Mouse (Mus musculus): ENCODE measurements at regions not wholly inside any gene's neighbourhood (a gene's known extent, or its start where the extent isn't known, plus 50 kb on each side); places are given as distances from the start of the nearest gene placed in this dataset.

DNA sequence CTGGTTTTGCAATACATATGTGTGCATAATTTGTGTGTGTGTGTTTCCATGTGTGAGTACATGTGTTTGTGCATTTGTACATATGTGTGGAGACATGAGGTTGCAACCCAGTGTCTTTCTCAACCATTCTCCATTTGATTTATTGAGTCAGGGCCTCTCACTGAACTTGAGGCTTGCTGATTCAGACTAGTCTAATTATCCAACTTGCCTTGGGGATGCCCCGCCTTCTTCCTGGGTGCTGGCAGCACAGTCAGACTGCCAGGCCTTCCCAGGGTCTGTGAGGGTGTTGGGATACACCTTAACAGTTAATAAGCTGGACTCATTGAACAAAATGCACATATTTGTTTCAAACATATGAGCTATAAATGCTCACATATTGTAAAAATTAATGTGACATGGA lies 56.1 kb upstream of the Pde7b start:
- no peaks in the 10 kb centered on the region for H3K9me3 ChIP-seq (ENCODE audit: low read length)
- no peak overlapping the region for H3K4me2 ChIP-seq (ENCODE audit: low read depth)
- no peak for TF ChIP-seq CTCF (IDR thresholded peaks at IDR 0.05; ENCODE audit: low read depth)
- no peaks in the 10 kb centered on the region for H3K4me1 ChIP-seq (ENCODE audit: insufficient read depth)
- DNase-seq = no peak
- no peak overlapping the region for H3K27ac ChIP-seq (ENCODE audit: low read depth, low read length)
- no peaks in the 10 kb centered on the region for H3K27me3 ChIP-seq (ENCODE audit: insufficient read depth, low read length)
- 85% methylated on average over 1 of the region's 1 CpGs for WGBS
- no peak for ATAC-seq
- H3K9ac ChIP-seq = no peak overlapping the region
- no peak overlapping the region for H3K4me3 ChIP-seq (ENCODE audit: low read depth, low read length)
- no peaks in the 10 kb centered on the region for H3K36me3 ChIP-seq (ENCODE audit: insufficient read depth)

DNA sequence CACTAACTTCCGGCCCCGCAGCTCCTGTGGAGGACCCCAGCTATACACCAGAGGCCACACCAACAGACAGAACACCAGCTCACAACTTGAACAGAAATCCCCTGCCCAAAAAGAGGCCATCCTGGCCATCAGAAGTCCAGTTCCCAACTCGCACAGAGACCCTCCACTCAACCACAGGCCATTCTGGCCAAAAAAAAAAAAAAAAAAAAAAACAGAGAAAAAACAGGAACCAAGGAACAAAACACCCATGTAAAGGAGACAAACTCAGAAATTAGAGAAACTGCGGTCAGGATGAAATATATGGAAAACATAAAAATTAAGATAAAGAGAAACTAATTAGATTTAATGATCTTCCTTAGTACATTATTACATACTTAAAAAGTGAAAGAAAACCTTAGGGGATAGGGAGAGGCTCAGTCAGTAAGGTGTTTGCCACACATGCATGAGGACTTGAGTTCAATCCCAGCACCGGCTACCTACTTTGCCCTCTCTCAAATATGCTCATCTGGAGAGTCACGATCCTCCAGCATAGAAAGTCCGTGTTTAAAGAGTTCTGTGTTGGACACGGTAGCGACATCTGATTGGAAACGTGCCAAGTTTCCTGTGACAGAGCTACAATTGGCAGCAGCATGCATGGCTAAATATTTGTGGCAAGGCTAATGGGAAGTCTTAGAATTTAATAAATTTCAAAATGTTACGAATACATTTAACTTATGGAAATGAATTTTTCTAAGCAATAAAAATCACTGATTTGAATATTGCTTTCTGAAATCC lies 51.9 kb upstream of the Pde7b start:
- ATAC-seq (no peak), DNase-seq (peak; percentile 19)
- Histone ChIP-seq H3K9me3 (ENCODE audit: low read length) (no peaks in the 10 kb centered on the region), H3K4me3 (ENCODE audit: low read depth, low read length) (no peak overlapping the region), H3K36me3 (ENCODE audit: insufficient read depth) (no peaks in the 10 kb centered on the region), H3K27ac (ENCODE audit: low read depth, low read length) (no peak overlapping the region), H3K27me3 (ENCODE audit: insufficient read depth, low read length) (no peaks in the 10 kb centered on the region), H3K4me2 (ENCODE audit: low read depth) (no peak overlapping the region), H3K9ac (no peak overlapping the region), H3K4me1 (ENCODE audit: insufficient read depth) (no peaks in the 10 kb centered on the region)
- no peak for TF ChIP-seq CTCF (IDR thresholded peaks at IDR 0.05; ENCODE audit: low read depth)
- WGBS = 55% methylated on average over 11 of the region's 11 CpGs

DNA sequence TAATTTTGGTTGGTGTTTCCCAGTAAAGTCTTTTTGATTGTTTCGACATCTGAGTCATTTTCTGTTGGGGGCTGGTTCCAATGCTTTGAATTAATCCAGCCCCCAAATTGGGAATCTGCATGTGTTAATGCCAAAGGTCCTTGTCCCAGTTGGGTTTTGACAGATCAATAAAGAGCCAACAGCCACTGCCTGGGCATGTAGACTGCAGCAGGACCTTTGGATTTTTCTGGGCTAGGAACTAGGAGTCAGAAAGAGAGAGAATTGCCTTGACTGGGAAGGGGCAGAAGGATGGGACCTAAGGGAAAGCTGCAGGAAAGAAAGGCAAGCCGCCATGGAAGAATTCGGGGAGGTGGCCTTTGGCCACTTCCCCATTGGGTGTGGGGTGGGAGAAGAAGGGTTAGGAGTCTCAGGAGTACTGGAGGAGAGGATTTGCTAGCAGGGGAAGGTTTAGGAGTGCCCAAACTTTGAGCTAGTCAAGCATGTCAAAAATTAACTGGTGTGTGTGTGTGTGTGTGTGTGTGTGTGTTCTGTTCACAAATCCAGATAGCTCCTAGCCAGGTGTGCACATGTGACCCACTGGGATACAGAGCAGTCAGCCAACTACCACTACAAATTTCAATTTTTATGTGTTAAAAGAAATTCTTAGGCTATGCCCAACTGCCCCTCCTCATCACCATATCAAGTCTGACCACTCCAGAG lies 51.0 kb upstream of the Pde7b start:
- TF ChIP-seq CTCF (IDR thresholded peaks at IDR 0.05; ENCODE audit: low read depth) = no peak
- Histone ChIP-seq H3K27ac (ENCODE audit: low read depth, low read length) (no peak overlapping the region), H3K9ac (no peak overlapping the region), H3K9me3 (ENCODE audit: low read length) (no peaks in the 10 kb centered on the region), H3K4me2 (ENCODE audit: low read depth) (no peak overlapping the region), H3K4me3 (ENCODE audit: low read depth, low read length) (no peak overlapping the region), H3K27me3 (ENCODE audit: insufficient read depth, low read length) (no peaks in the 10 kb centered on the region), H3K4me1 (ENCODE audit: insufficient read depth) (no peaks in the 10 kb centered on the region), H3K36me3 (ENCODE audit: insufficient read depth) (no peaks in the 10 kb centered on the region)
- WGBS = 92% methylated on average over 3 of the region's 3 CpGs
- ATAC-seq (no peak), DNase-seq (no peak)

All from forebrain, postnatal 0 days (tissue).